Mouse (Mus musculus) yolk sac, embryonic 10.5 days (tissue): ENCODE results near the gene Vars2.
A peak's percentile ranks its signal among the peaks of the same experiment; 100 is the strongest.

Experiments
- DNase-seq: peaks from one replicate; pipeline ENCODE4 v3.0.0-alpha.2; 2017; ENCODE audit warnings: low spot score

Gene Vars2

GRCm38 (mm10) chr17:35667334-35668065, at the start of gene Vars2:
Gene Vars2, minus strand, starts transcription at chr17:35667592.
- peak; percentile 95 for DNase-seq

GRCm38 (mm10) chr17:35717080-35717479, 49.7 kb upstream of the Vars2 start:
- no peak for DNase-seq

GRCm38 (mm10) chr17:35716114-35716513, 48.7 kb upstream of the Vars2 start:
- DNase-seq: no peak

GRCm38 (mm10) chr17:35710705-35711347, 43.4 kb upstream of the Vars2 start:
- no peak for DNase-seq

- DNase-seq: no peak
Measured at GRCm38 (mm10) chr17:35708611-35709010, 41.2 kb upstream of the Vars2 start.

- DNase-seq: peak; percentile 30
Measured at GRCm38 (mm10) chr17:35707929-35708328, 40.5 kb upstream of the Vars2 start.

- peak; percentile 32 for DNase-seq
Measured at GRCm38 (mm10) chr17:35705836-35706235, 38.4 kb upstream of the Vars2 start.

GRCm38 (mm10) chr17:35704621-35705464, 37.5 kb upstream of the Vars2 start, which contains the start of gene Ddr1:
Gene Ddr1, minus strand, starts transcription at chr17:35704621.
- peak; percentile 71 for DNase-seq

GRCm38 (mm10) chr17:35703751-35704271, 36.4 kb upstream of the Vars2 start:
- DNase-seq: peak; percentile 58

- DNase-seq: no peak
Measured at GRCm38 (mm10) chr17:35703065-35703464, 35.7 kb upstream of the Vars2 start.

GRCm38 (mm10) chr17:35702605-35703004, 35.2 kb upstream of the Vars2 start:
- DNase-seq: no peak

- peak; percentile 79 for DNase-seq
Measured at GRCm38 (mm10) chr17:35701978-35702461, 34.6 kb upstream of the Vars2 start.

GRCm38 (mm10) chr17:35701203-35701977, 34.0 kb upstream of the Vars2 start:
- DNase-seq: no peak

- DNase-seq: peak; percentile 73
Measured at GRCm38 (mm10) chr17:35700371-35700961, 33.1 kb upstream of the Vars2 start.

- peak; percentile 37 for DNase-seq
Measured at GRCm38 (mm10) chr17:35699919-35700318, 32.5 kb upstream of the Vars2 start.

- DNase-seq: no peak
Measured at GRCm38 (mm10) chr17:35698501-35698883, 31.1 kb upstream of the Vars2 start.

GRCm38 (mm10) chr17:35697759-35698500, 30.5 kb upstream of the Vars2 start:
- DNase-seq: peak; percentile 82

- no peak for DNase-seq
Measured at GRCm38 (mm10) chr17:35697429-35697758, 30.0 kb upstream of the Vars2 start.

- DNase-seq: no peak
Measured at GRCm38 (mm10) chr17:35696691-35697090, 29.3 kb upstream of the Vars2 start.

GRCm38 (mm10) chr17:35695289-35695688, 27.9 kb upstream of the Vars2 start:
- DNase-seq: no peak
